Mouse (Mus musculus) midbrain, embryonic 10.5 days (tissue): ENCODE measurements around the gene Amotl1. TPM values are rescaled to one million over a fixed set of nuclear protein-coding genes. Genes with fewer than 3 reads are reported as not detected.

Source experiments
- DNase-seq: peaks from one replicate; pipeline ENCODE4 v3.0.0-alpha.2; 2017; ENCODE audit warnings: low spot score
- H3K27ac ChIP-seq: fragments of 300-500 bp; sonication (generic); replicated peaks from 2 replicates; pipeline ENCODE4 v1.5.1; 2016; ENCODE audit warnings: mild to moderate bottlenecking
- H3K27me3 ChIP-seq: fragments of 300-500 bp; sonication (generic); 2 replicates; pipeline ENCODE4 v1.6.1; 2016; ENCODE audit warnings: low read depth, mild to moderate bottlenecking; ENCODE audit not compliant: poor library complexity, severe bottlenecking
- H3K36me3 ChIP-seq: fragments of 300-500 bp; sonication (generic); 2 replicates; pipeline ENCODE4 v1.6.1; 2016; ENCODE audit warnings: mild to moderate bottlenecking, moderate library complexity
- H3K4me1 ChIP-seq: fragments of 300-500 bp; sonication (generic); 2 replicates; pipeline ENCODE4 v1.6.1; 2016
- H3K4me3 ChIP-seq: fragments of 300-500 bp; sonication (generic); 2 replicates; pipeline ENCODE4 v1.5.1; 2016; ENCODE audit warnings: mild to moderate bottlenecking, moderate library complexity
- H3K9me3 ChIP-seq: fragments of 300-500 bp; sonication (generic); replicated peaks from 2 replicates; pipeline ENCODE4 v1.6.1; 2016; ENCODE audit warnings: mild to moderate bottlenecking
- WGBS: fragments of 180-500 bp; shearing (Covaris S2); methylation state at CpG from one replicate; pipeline ENCODE4 v1.1.7; 2016; 5-methylcytosine and 5-hydroxymethylcytosine counted together
- polyA plus RNA-seq: library from polyadenylated mRNA; unstranded; fragments of >200 nt; fragmentation: Nextera tagmentation; extraction: Ambion mirVana; gene quantifications from 2 replicates; pipeline ENCODE4 v1.2.1, GENCODE M21; 2016

The Amotl1 gene
- polyA plus RNA-seq, 1 experiment from 2014 or later, result 14.7 TPM

DNA sequence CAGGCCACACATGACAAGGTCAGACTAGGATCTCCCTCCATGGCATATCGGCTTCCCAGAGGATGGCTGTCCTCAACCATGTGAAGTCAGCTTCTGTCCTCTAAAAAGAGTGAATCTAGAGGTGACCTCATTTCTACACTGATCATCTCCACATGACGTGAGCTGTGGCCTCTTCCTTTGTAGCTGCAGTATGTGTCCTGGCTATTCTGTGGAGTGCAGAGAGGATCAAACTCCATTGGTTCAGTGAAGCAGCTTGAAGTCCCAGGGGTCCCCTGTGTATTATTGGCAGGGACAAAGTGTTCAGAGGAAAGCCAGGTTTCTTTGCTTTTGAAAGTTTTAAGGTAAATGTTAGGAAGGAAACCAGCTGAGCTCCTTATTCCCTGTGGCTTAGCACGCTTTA is 126.8 kb downstream of the Amotl1 start:
- no peak overlapping the region for H3K4me3 ChIP-seq
- H3K36me3 ChIP-seq, result no peaks in the 10 kb centered on the region
- no peaks in the 10 kb centered on the region for H3K9me3 ChIP-seq
- no peak overlapping the region for H3K27ac ChIP-seq
- 0 out of 2 replicates have a peak, but pooled peaks cover 8% of the 10 kb centered on the region for H3K4me1 ChIP-seq
- H3K27me3 ChIP-seq, result no peaks in the 10 kb centered on the region
- DNase-seq, result no peak
- 81% methylated on average over 3 of the region's 3 CpGs for WGBS

DNA sequence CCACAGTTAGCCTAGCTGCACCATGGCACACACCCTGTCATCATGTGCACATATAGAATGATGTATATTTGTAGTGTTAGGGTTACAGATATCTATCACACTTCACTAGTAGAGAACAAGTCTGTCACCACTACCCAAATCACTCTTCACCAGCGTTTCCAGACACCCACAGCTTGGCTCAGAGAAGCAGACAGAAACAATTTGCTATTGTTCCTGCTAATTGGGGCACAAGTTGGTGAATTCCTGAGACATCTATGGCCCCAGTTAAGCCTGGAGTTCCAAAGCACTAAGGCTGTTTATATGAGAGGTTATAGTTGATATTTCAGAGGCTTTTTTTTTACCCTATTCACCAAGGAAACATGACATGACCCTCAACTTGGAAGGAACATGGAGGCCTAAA is 127.6 kb downstream of the Amotl1 start:
- H3K4me3 ChIP-seq, result no peak overlapping the region
- WGBS, result 72% methylated on average over 1 of the region's 1 CpGs
- 0 out of 2 replicates have a peak, but pooled peaks cover 8% of the 10 kb centered on the region for H3K4me1 ChIP-seq
- H3K9me3 ChIP-seq, result no peaks in the 10 kb centered on the region
- no peaks in the 10 kb centered on the region for H3K27me3 ChIP-seq
- no peaks in the 10 kb centered on the region for H3K36me3 ChIP-seq
- no peak for DNase-seq
- H3K27ac ChIP-seq, result no peak overlapping the region

DNA sequence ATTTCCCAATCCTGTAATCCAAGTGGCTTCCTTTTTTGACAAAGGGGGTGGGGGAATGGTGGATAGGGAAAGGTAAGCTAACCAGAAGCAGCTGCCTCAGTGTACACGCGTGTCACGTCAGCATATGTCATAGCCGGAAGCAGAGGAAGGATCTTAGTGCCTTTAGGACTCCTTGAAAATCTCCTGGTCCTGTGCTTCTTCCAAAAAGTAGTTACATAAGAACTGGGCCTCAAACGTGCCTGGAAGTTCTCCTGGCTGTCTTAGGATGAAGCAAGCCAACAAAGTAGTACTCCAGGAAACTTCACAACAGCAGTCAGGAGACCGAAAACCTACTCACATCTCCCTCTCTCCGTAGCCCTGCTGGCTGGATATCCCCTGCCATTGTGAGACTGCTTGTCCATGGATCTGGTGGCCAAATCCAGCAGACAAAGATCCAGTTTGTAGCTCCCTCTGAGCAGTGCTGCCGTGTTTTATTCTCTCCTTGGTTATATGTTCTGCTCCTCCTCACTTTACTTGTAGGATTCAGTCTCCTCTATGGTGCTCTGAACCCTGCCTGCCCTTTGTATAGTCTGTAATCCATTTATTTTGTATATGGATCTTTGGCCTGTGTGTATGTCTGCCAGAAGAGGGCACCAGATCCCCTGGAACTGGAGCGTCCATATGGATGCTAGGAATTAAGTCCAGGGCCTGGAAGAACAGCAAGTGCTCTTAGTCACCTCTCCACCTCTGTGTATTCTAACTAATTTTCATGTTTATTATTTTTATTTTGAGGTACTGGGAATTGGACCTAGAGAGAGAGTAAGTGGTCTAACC is 132.0 kb downstream of the Amotl1 start:
- WGBS, result 73% methylated on average over 9 of the region's 9 CpGs

DNA sequence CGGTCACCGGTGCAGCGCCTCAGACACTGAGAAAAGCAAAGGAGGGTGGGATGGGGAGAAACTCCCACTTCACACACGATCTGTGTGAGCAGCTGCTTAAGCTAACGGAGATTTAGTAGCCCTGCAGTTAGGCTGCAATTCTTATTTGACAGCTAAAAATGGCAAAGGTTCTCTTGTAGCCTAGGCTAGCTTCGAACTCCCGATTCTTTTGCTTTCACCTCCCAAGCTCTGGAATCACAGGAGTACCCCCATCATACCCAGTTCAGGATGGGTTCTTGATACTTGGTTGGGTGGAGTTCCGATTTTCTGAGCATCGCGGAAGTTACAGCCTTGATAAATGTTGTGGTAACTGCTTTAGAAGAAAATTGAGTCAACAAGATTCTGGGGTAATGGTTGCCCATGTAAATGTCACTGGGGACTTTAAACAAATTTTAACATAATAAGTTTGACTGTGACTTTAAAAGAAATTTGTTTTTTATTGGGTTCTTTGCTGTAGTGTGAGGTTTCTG is 143.9 kb downstream of the Amotl1 start:
- no peaks in the 10 kb centered on the region for H3K9me3 ChIP-seq
- H3K27me3 ChIP-seq, result no peaks in the 10 kb centered on the region
- peak overlapping the region; percentile 86 for H3K27ac ChIP-seq
- peak overlapping the region; percentile 90 for H3K4me3 ChIP-seq
- 4% methylated on average over 10 of the region's 10 CpGs for WGBS
- H3K36me3 ChIP-seq, result peaks cover 40% of the 10 kb centered on the region
- H3K4me1 ChIP-seq, result peaks cover 17% of the 10 kb centered on the region
- no peak for DNase-seq

More for the DNA sequence above, 132.0 kb downstream of the Amotl1 start:
- peak; percentile 51 for DNase-seq
- Histone ChIP-seq H3K4me3 (no peak overlapping the region), H3K27ac (no peak overlapping the region), H3K4me1 (no peaks in the 10 kb centered on the region), H3K36me3 (peaks cover 40% of the 10 kb centered on the region), H3K27me3 (no peaks in the 10 kb centered on the region), H3K9me3 (no peaks in the 10 kb centered on the region)

DNA sequence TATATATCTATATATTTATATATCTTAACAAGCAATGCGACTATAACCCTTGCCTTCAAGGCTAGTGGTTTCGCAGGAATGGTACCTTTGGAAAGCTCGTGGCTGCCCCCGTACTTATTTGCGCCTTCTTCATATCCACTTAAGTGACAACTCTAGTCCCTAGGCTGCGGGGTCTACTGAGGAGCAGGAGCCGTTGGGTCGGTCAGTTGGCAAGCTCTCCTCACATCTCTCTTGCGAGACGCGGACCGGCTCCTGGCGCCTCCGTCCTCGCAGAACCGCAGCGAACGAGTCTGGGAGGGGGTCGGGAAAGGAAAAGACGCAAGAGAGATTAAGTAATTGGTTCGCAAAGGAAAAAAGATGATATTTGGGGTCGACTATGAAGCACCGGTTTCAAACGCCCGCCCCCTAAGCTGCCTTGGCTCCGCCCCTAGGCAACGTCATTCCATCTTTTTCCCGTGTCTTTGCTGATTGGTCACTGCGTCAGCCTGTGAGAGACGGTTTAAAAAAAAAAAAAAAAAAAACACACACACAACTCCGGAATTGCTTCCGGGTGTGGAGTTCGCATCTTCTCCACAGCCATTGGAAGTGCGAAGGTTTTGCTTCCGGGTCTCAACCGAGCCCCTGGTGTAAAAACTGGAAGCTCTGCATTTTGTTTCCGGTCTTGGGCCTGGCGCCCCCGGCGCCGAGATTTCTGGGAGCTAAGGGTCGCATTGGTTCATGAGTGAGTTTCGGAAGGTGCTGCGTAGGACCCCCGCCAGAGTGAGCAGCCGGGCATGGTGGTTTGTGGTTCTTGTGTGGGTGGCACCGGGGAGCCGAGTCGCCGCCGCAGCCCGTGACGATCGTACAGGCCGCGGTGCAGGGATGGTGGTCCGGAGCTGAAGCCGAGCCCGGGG is 144.6 kb downstream of the Amotl1 start, which contains the start of the genes Kdm4d and Cwc15:
TSS of gene Kdm4d (minus strand) at position 460 of the 893 bp plus-strand sequence.
TSS of gene Cwc15 (plus strand) at position 595 of the 893 bp plus-strand sequence.
- Histone ChIP-seq H3K9me3 (no peaks in the 10 kb centered on the region), H3K27me3 (no peaks in the 10 kb centered on the region), H3K4me3 (peak within 1 kb of the TSS; percentile 90), H3K36me3 (peaks cover 33% of the 10 kb centered on the region), H3K4me1 (peaks cover 17% of the 10 kb centered on the region), H3K27ac (peak within 1 kb of the TSS; percentile 86)
- DNase-seq, result peak; percentile 92
- under 1% methylated on average over 59 of the region's 59 CpGs for WGBS

DNA sequence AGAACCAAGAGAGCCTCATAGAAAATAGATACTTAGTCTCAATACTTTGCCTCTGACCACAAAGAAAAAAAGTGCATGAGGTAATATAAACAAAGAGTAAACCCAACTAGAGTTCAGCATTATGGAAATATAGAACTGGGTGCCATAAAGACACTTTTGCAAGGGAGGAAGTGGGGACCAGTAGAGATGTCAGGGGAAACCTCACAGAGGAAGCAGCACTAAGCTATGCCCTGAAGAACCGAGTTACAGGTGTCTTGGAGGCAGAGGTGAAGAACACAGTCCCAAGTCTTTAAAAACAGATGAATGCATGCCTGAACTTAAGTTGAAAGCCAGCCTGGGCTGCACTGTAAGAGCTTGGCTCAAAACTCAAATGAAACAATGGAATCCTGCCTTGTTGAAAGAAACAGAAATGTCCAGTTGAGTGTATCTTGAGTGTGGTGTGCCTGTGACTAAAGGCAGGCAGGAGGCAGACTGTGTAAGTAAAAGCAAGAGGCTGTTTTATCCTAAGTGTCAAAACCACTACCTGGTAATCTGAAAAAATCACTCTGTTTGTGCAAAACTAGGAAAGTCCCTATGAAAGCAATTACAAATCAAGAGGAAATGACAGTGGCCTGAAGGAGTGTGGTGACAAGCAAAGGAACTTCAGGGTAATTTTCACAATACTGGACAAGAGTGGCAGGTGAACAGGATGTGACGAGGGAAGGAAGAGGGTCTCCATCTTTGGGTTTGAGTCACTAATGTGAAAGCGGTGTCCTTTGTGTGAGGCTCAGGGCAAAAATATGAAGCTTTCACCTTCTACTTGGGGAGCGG is 145.8 kb downstream of the Amotl1 start:
- H3K36me3 ChIP-seq, result peaks cover 21% of the 10 kb centered on the region
- peak overlapping the region; percentile 90 for H3K4me3 ChIP-seq
- no peaks in the 10 kb centered on the region for H3K9me3 ChIP-seq
- no peak for DNase-seq
- no peaks in the 10 kb centered on the region for H3K27me3 ChIP-seq
- H3K27ac ChIP-seq, result peak overlapping the region; percentile 86; the same call in 1 of the 2 replicates
- H3K4me1 ChIP-seq, result peaks cover 17% of the 10 kb centered on the region
- WGBS, result 82% methylated on average over 4 of the region's 4 CpGs

Other genes starting within 250 kb of the Amotl1 start
- 0.10 and 0.15 TPM in 2 replicates for gene Kdm4d, start 144.6 kb downstream of the Amotl1 start, polyA plus RNA-seq
- gene Cwc15, start 144.4 kb downstream of the Amotl1 start, polyA plus RNA-seq, result 177 and 181 TPM in 2 replicates
- gene Piwil4, start 95.7 kb upstream of the Amotl1 start, polyA plus RNA-seq, result 0.04 and 0.11 TPM in 2 replicates
- gene Fut4, start 107.3 kb upstream of the Amotl1 start, polyA plus RNA-seq, result 1.8 and 2.0 TPM in 2 replicates
- gene 1700012B09Rik, start 126.0 kb upstream of the Amotl1 start, polyA plus RNA-seq, result 0.38 TPM in 1 of 2 replicates, not detected in the other
- 34.1 and 38.6 TPM in 2 replicates for gene Mre11a, start 139.6 kb upstream of the Amotl1 start, polyA plus RNA-seq
- gene Ankrd49, start 139.8 kb upstream of the Amotl1 start, polyA plus RNA-seq, result 56.6 and 57.7 TPM in 2 replicates
- 0.25 and 0.40 TPM in 2 replicates for gene Gpr83, start 215.2 kb upstream of the Amotl1 start, polyA plus RNA-seq